Mouse (Mus musculus) lung, postnatal 0 days (tissue): ENCODE measurements around the gene Klhdc8b. TPM values are rescaled to one million over a fixed set of nuclear protein-coding genes. Genes with fewer than 3 reads are reported as not detected.

Experiments
- ATAC-seq: fragments of 200-750 bp; cut with Nextera tagmentation; 2 replicates; pipeline ENCODE4 v1.8.0; 2017; ENCODE audit warnings: moderate library complexity
- DNase-seq: peaks from one replicate; pipeline ENCODE4 v3.0.0-alpha.2; 2016; ENCODE audit warnings: low spot score
- H3K27ac ChIP-seq: fragments of 300-500 bp; sonication (generic); 2 replicates; pipeline ENCODE4 v1.5.1; 2014; ENCODE audit warnings: antibody characterized with exemption, mild to moderate bottlenecking, low read length, mixed read lengths
- H3K27me3 ChIP-seq: fragments of 300-500 bp; sonication (generic); replicated peaks from 2 replicates; pipeline ENCODE4 v1.6.1; 2014; ENCODE audit warnings: low read length, mixed read lengths; ENCODE audit not compliant: insufficient read depth
- H3K36me3 ChIP-seq: fragments of 300-500 bp; sonication (generic); 2 replicates; pipeline ENCODE4 v1.6.1; 2014; ENCODE audit warnings: low read length, mixed read lengths; ENCODE audit not compliant: insufficient read depth
- H3K4me1 ChIP-seq: fragments of 300-500 bp; sonication (generic); 2 replicates; pipeline ENCODE4 v1.6.1; 2014; ENCODE audit warnings: antibody characterized with exemption, low read depth, low read length, mixed read lengths; ENCODE audit not compliant: insufficient read depth
- H3K4me2 ChIP-seq: fragments of 300-500 bp; sonication (generic); replicated peaks from 2 replicates; pipeline ENCODE4 v1.6.1; 2014; ENCODE audit warnings: low read depth, mild to moderate bottlenecking, low read length, moderate library complexity, mixed read lengths
- H3K4me3 ChIP-seq: fragments of 300-500 bp; sonication (generic); 2 replicates; pipeline ENCODE4 v1.5.1; 2014; ENCODE audit warnings: low read depth, low read length
- H3K9ac ChIP-seq: fragments of 300-500 bp; sonication (generic); replicated peaks from 2 replicates; pipeline ENCODE4 v1.6.1; 2014; ENCODE audit warnings: low read depth, mild to moderate bottlenecking
- H3K9me3 ChIP-seq: fragments of 300-500 bp; sonication (generic); 2 replicates; pipeline ENCODE4 v1.6.1; 2016; ENCODE audit warnings: low read length, mixed read lengths
- CTCF ChIP-seq: IDR thresholded peaks from 2 replicates; pipeline ENCODE4 v1.5.1; 2016; ENCODE audit warnings: antibody characterized with exemption, mild to moderate bottlenecking
- EP300 ChIP-seq: IDR thresholded peaks from 2 replicates; pipeline ENCODE4 v1.6.1; 2016; ENCODE audit warnings: antibody characterized with exemption, mild to moderate bottlenecking, control low read depth
- WGBS: fragments of 180-500 bp; shearing (Covaris S2); extraction: QIAGEN DNeasy Blood & Tissue Kit; methylation state at CpG from one replicate; pipeline ENCODE4 v1.1.7; 2014; 5-methylcytosine and 5-hydroxymethylcytosine counted together
- polyA plus RNA-seq: library from polyadenylated mRNA; unstranded; fragments of >200 nt; fragmentation: Nextera tagmentation; extraction: Ambion mirVana; gene quantifications from 2 replicates; pipeline ENCODE4 v1.2.1, GENCODE M21; 2015

Gene Klhdc8b
- polyA plus RNA-seq, 1 experiment from 2014 or later: 60.5 TPM

DNA sequence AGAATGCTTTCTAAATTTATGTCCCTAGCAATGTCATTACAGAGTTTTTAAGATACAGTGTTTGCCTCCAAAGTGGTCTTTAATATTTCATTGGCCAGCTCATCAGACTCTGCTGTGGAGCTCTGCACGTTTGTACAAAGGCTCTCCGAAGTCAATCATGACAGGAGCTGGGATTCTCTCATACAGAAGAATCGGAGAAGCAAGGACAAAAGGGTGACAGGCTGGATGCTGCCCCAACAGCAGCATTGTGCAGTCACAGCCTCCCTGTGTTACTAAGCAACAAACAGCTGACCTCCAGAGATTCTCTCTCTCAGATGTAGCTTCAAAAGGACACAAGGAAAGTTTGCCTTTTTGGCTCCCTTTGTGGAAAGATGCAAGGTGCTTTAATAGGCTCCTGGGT is 25.2 kb downstream of the Klhdc8b start, which contains the start of gene BC048562:
TSS of gene BC048562 (plus strand) at position 301 of the 400 bp plus-strand sequence.
- Histone ChIP-seq H3K36me3 (no peaks in the 10 kb centered on the region), H3K9me3 (no peaks in the 10 kb centered on the region), H3K4me2 (no peak within 1 kb of the TSS), H3K27ac (no peak within 1 kb of the TSS), H3K4me1 (peaks cover 4% of the 10 kb centered on the region; the same call in 1 of the 2 replicates), H3K4me3 (no peak within 1 kb of the TSS), H3K9ac (no peak within 1 kb of the TSS), H3K27me3 (no peaks in the 10 kb centered on the region)
- DNase-seq (no peak), ATAC-seq (no peak)
- no peak for TF ChIP-seq EP300
- no peak for TF ChIP-seq CTCF
- whole genome bisulfite sequencing: 71% methylated on average over 3 of the region's 3 CpGs

DNA sequence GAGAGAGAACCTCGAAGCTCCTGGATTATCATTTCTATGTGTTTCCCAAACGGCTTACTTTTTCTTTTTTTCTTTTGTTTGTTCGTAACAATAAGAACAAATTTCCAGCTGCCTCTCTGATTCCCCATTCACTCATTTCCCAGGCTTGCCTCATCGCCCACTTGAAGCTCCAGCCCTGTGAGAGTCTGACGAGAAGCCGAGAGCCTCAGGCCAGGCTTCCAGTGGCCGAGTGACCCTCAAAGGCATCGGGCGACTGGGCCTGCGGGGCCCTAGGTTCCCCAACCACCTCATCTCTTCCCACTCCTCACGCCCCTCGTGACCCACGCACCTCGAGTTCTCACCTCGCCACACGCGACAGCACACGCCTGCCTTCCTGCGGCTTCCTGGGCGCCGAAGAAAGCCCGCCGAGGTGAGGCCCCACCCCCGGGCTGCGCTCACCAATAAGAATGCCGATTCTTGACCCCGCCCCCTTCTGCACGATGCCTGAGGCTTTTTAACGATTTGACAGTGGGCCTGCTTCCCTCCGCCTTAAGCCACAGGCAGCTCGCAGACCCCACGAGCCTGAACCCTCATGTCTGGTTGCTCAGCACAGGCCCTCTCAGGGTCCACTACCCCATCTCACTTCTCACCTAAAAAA is 29.8 kb downstream of the Klhdc8b start:
- Histone ChIP-seq H3K27me3 (no peaks in the 10 kb centered on the region), H3K4me3 (peak overlapping the region; percentile 20; the same call in 1 of the 2 replicates), H3K4me1 (no peaks in the 10 kb centered on the region), H3K4me2 (peak overlapping the region; percentile 51), H3K9ac (no peak overlapping the region), H3K36me3 (no peaks in the 10 kb centered on the region), H3K27ac (no peak overlapping the region), H3K9me3 (no peaks in the 10 kb centered on the region)
- WGBS: 39% methylated on average over 32 of the region's 32 CpGs
- peak; percentile 72 for DNase-seq
- ATAC-seq: peak; percentile 82
- TF ChIP-seq EP300 (no peak), CTCF (no peak)

DNA sequence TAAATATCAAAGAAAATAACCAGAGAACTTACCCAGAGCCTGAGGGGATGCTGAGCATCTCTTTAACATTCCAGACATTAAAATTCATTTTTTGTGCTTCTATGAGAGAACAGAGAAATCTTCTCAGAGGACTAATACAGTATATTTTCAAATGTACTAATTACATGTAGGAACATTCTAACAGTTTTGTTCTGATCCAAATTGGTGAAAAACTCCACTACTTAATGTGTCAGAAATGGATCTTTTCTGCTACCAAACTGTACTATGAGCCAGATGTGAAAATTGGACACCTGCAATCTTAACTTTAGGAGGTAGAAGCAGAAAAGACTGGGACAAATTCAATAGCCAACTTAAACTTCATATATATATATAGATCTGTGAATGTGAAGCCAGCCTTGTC is 33.0 kb downstream of the Klhdc8b start, which contains the start of gene Ccdc36:
TSS of gene Ccdc36 (minus strand) at position 101 of the 400 bp plus-strand sequence.
- TF ChIP-seq CTCF: no peak
- TF ChIP-seq EP300: no peak
- Histone ChIP-seq H3K27me3 (no peaks in the 10 kb centered on the region), H3K4me1 (no peaks in the 10 kb centered on the region), H3K4me3 (no peak within 1 kb of the TSS), H3K9me3 (no peaks in the 10 kb centered on the region), H3K4me2 (no peak within 1 kb of the TSS), H3K27ac (no peak within 1 kb of the TSS), H3K36me3 (no peaks in the 10 kb centered on the region), H3K9ac (no peak within 1 kb of the TSS)
- no peak for ATAC-seq
- DNase-seq: no peak

DNA sequence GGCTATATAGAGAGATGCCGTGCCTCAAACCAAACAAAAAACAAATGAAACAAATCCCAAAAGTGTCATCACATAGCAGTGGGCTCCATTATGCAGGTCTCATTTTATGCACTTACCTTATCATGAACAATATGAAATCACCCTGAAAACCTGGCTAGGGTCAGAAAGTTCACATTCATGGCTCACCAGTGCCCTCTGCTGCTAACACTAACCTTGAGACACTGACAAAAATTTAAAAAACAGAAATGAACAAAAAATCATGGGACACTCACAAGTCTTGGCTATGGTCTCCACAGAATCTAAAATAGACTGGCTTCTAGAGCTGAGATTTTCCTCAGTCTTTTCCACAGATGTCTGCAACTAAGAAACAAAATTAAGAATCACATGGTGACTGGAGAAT is 49.2 kb downstream of the Klhdc8b start:
- ATAC-seq (no peak), DNase-seq (peak; percentile 44)
- no peaks in the 10 kb centered on the region for H3K4me1 ChIP-seq
- no peaks in the 10 kb centered on the region for H3K27me3 ChIP-seq
- H3K36me3 ChIP-seq: no peaks in the 10 kb centered on the region
- no peak overlapping the region for H3K27ac ChIP-seq
- 74% methylated on average over 1 of the region's 1 CpGs for WGBS
- TF ChIP-seq EP300 (no peak), CTCF (peak; percentile 54)
- no peak overlapping the region for H3K4me2 ChIP-seq
- no peak overlapping the region for H3K4me3 ChIP-seq
- no peak overlapping the region for H3K9ac ChIP-seq
- H3K9me3 ChIP-seq: no peaks in the 10 kb centered on the region

DNA sequence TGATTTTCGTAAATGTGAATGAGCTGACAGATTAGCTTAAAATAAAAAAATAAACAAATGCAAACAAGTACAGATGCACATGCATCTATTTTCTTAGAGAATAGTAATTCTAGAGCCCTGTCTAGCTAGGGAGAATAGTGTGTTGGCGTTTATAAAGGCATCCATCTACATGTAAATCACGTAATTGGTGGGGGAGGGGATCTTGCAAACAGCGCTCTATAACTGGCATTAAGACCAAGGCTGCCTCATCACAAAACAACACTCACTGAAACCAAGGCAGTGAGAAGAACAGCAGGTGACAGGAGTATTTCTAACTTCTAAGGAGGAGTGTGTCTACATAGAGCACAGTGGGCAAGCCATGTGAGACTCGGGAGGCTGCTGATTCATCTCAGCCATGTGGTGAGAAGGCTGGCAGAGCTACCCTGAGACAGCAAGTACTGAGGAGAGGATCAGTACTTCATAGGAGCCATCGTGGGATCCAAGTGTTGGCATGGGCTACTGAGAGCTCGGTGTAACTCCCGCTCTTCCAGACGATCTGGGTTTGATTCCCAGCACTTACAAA is 49.9 kb downstream of the Klhdc8b start:
- H3K27me3 ChIP-seq: no peaks in the 10 kb centered on the region
- no peak overlapping the region for H3K27ac ChIP-seq
- H3K9me3 ChIP-seq: no peaks in the 10 kb centered on the region
- ATAC-seq: no peak
- H3K4me2 ChIP-seq: no peak overlapping the region
- H3K9ac ChIP-seq: no peak overlapping the region
- H3K36me3 ChIP-seq: no peaks in the 10 kb centered on the region
- no peak overlapping the region for H3K4me3 ChIP-seq
- TF ChIP-seq CTCF (no peak), EP300 (no peak)
- WGBS: 79% methylated on average over 9 of the region's 9 CpGs
- no peaks in the 10 kb centered on the region for H3K4me1 ChIP-seq
- no peak for DNase-seq

DNA sequence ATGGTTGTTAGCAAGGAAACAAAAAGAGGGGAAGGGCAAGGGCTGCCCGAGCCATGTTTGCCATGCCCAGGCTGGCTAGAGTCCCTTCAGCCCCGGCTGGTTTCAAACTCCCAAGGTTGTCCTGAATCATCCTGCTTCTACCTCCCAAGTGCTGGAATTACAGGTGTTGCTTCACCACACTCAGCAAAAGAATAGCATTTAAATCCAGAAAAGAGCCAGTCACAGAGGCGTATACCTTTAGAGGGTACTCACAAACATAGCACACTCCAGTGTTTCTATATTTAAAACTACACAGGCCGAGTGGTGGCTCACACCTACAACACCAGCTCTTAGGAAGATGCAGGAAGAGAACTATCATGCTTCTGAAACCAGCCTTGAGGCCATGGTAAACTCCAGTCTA is 51.8 kb downstream of the Klhdc8b start:
- DNase-seq: peak; percentile 67
- no peak overlapping the region for H3K4me3 ChIP-seq
- no peak overlapping the region for H3K27ac ChIP-seq
- no peak overlapping the region for H3K4me2 ChIP-seq
- H3K9me3 ChIP-seq: no peaks in the 10 kb centered on the region
- no peak overlapping the region for H3K9ac ChIP-seq
- no peaks in the 10 kb centered on the region for H3K4me1 ChIP-seq
- WGBS: 63% methylated on average over 4 of the region's 4 CpGs
- H3K27me3 ChIP-seq: no peaks in the 10 kb centered on the region
- no peak for TF ChIP-seq CTCF
- TF ChIP-seq EP300: peak; percentile 43; the same call in 1 of the 2 replicates
- H3K36me3 ChIP-seq: no peaks in the 10 kb centered on the region
- peak; percentile 66 for ATAC-seq
